Mouse (Mus musculus) megakaryocyte, embryonic 14.5 days (primary cell): ENCODE data around the gene Morc3. TPM values are rescaled to one million over a fixed set of nuclear protein-coding genes. Genes with fewer than 3 reads are reported as not detected.
A peak's percentile ranks its signal among the peaks of the same experiment; 100 is the strongest.

ENCODE experiments used
- H3K27me3 ChIP-seq: replicated peaks from 2 replicates; pipeline ENCODE3; 2012; ENCODE audit warnings: inconsistent platforms
- H3K36me3 ChIP-seq: replicated peaks from 2 replicates; pipeline ENCODE3; 2012; ENCODE audit warnings: low read length, inconsistent platforms, mixed read lengths
- H3K4me1 ChIP-seq: 2 replicates; pipeline ENCODE4 v1.6.1; 2012; ENCODE audit warnings: inconsistent platforms
- H3K4me3 ChIP-seq: replicated peaks from 2 replicates; pipeline ENCODE3; 2012; ENCODE audit warnings: moderate library complexity, mild to moderate bottlenecking, inconsistent platforms
- H3K9me3 ChIP-seq: 2 replicates; pipeline ENCODE4 v1.6.1; 2012; ENCODE audit warnings: inconsistent platforms
- FLI1 ChIP-seq: IDR thresholded peaks from 2 replicates; pipeline ENCODE4 v1.6.1; 2012; ENCODE audit warnings: low read length, inconsistent platforms, mixed read lengths
- GATA1 ChIP-seq: IDR thresholded peaks from 3 replicates; pipeline ENCODE4 v1.6.1; 2012; ENCODE audit warnings: mixed read lengths, low read length, inconsistent platforms, borderline replicate concordance
- polyA plus RNA-seq: library from polyadenylated mRNA; stranded (reverse); fragments of >175 nt; gene quantifications from 2 replicates; pipeline ENCODE4 v1.2.3, GENCODE M21; 2012; ENCODE audit warnings: low replicate concordance; ENCODE audit not compliant: insufficient read depth

Gene Morc3
- polyA plus RNA-seq, 1 experiment: 2.9 TPM

- no peak for TF ChIP-seq GATA1
- peaks cover under 1% of the 10 kb centered on the region for H3K36me3 ChIP-seq
- H3K27me3 ChIP-seq: no peaks in the 10 kb centered on the region
Observed at GRCm38 (mm10) chr16:93829526-93829925, 2.4 kb upstream of the Morc3 start.

GRCm38 (mm10) chr16:93830071-93830470, 1.9 kb upstream of the Morc3 start:
- TF ChIP-seq GATA1 (no peak), FLI1 (no peak)
- Histone ChIP-seq H3K36me3 (peaks cover 4% of the 10 kb centered on the region), H3K9me3 (peaks cover 21% of the 10 kb centered on the region), H3K4me3 (no peak overlapping the region), H3K4me1 (peaks cover 21% of the 10 kb centered on the region), H3K27me3 (no peaks in the 10 kb centered on the region)

More at GRCm38 (mm10) chr16:93829526-93829925, 2.4 kb upstream of the Morc3 start:
- peaks cover 26% of the 10 kb centered on the region for H3K9me3 ChIP-seq
- peaks cover 18% of the 10 kb centered on the region for H3K4me1 ChIP-seq
- no peak overlapping the region for H3K4me3 ChIP-seq

- Histone ChIP-seq H3K27me3 (no peaks in the 10 kb centered on the region), H3K9me3 (peaks cover 13% of the 10 kb centered on the region), H3K36me3 (peaks cover 11% of the 10 kb centered on the region), H3K4me1 (peaks cover 26% of the 10 kb centered on the region), H3K4me3 (no peak overlapping the region)
- TF ChIP-seq FLI1 (no peak), GATA1 (no peak)
Observed at GRCm38 (mm10) chr16:93830916-93831315, 1.0 kb upstream of the Morc3 start.

GRCm38 (mm10) chr16:93832451-93833276, 743 bp downstream of the Morc3 start:
- peak overlapping the region; percentile 97 for H3K4me3 ChIP-seq
- no peaks in the 10 kb centered on the region for H3K27me3 ChIP-seq
- TF ChIP-seq FLI1 (no peak), GATA1 (no peak)
- H3K36me3 ChIP-seq: peaks cover 22% of the 10 kb centered on the region
- H3K4me1 ChIP-seq: peaks cover 29% of the 10 kb centered on the region
- peaks cover 10% of the 10 kb centered on the region for H3K9me3 ChIP-seq

- no peaks in the 10 kb centered on the region for H3K27me3 ChIP-seq
- H3K9me3 ChIP-seq: peaks cover 4% of the 10 kb centered on the region; the same call in 1 of the 2 replicates
- peak overlapping the region; percentile 38 for H3K4me3 ChIP-seq
- H3K36me3 ChIP-seq: peaks cover 26% of the 10 kb centered on the region
- H3K4me1 ChIP-seq: peaks cover 38% of the 10 kb centered on the region
- TF ChIP-seq GATA1: no peak
Observed at GRCm38 (mm10) chr16:93833551-93833950, 1.6 kb downstream of the Morc3 start.

- Histone ChIP-seq H3K27me3 (no peaks in the 10 kb centered on the region), H3K4me3 (peak overlapping the region; percentile 0), H3K4me1 (peaks cover 43% of the 10 kb centered on the region), H3K36me3 (peaks cover 31% of the 10 kb centered on the region), H3K9me3 (0 out of 2 replicates have a peak, but pooled peaks cover 2% of the 10 kb centered on the region)
- no peak for TF ChIP-seq GATA1
- no peak for TF ChIP-seq FLI1
Observed at GRCm38 (mm10) chr16:93834076-93834475, 2.2 kb downstream of the Morc3 start.

- Histone ChIP-seq H3K36me3 (peaks cover 46% of the 10 kb centered on the region), H3K4me3 (no peak overlapping the region), H3K9me3 (0 out of 2 replicates have a peak, but pooled peaks cover 6% of the 10 kb centered on the region), H3K27me3 (no peaks in the 10 kb centered on the region), H3K4me1 (peaks cover 45% of the 10 kb centered on the region)
- no peak for TF ChIP-seq FLI1
- TF ChIP-seq GATA1: no peak
Observed at GRCm38 (mm10) chr16:93839049-93839448, 7.1 kb downstream of the Morc3 start.

- Histone ChIP-seq H3K4me1 (peaks cover 9% of the 10 kb centered on the region), H3K4me3 (no peak overlapping the region), H3K9me3 (no peaks in the 10 kb centered on the region), H3K36me3 (peaks cover 97% of the 10 kb centered on the region), H3K27me3 (no peaks in the 10 kb centered on the region)
- TF ChIP-seq GATA1 (no peak), FLI1 (no peak)
Observed at GRCm38 (mm10) chr16:93850527-93850926, 18.6 kb downstream of the Morc3 start.

- no peak for TF ChIP-seq GATA1
- no peak for TF ChIP-seq FLI1
- no peaks in the 10 kb centered on the region for H3K9me3 ChIP-seq
- peaks cover 97% of the 10 kb centered on the region for H3K36me3 ChIP-seq
- H3K4me1 ChIP-seq: no peaks in the 10 kb centered on the region
- no peaks in the 10 kb centered on the region for H3K27me3 ChIP-seq
- no peak overlapping the region for H3K4me3 ChIP-seq
Observed at GRCm38 (mm10) chr16:93859967-93860366, 28.0 kb downstream of the Morc3 start.

- Histone ChIP-seq H3K36me3 (peaks cover 97% of the 10 kb centered on the region), H3K27me3 (no peaks in the 10 kb centered on the region), H3K4me3 (no peak overlapping the region), H3K9me3 (no peaks in the 10 kb centered on the region), H3K4me1 (no peaks in the 10 kb centered on the region)
- TF ChIP-seq GATA1 (no peak), FLI1 (no peak)
Observed at GRCm38 (mm10) chr16:93860686-93861085, 28.8 kb downstream of the Morc3 start.
